Mouse (Mus musculus): ENCODE measurements at regions not wholly inside any gene's neighbourhood (a gene's known extent, or its start where the extent isn't known, plus 50 kb on each side); places are given as distances from the start of the nearest gene placed in this dataset.
"Not testable (repeated sequence)": the region's sequence is repeated elsewhere in the genome, so short reads cannot be mapped to it uniquely, and the experiment has no call there.

DNA sequence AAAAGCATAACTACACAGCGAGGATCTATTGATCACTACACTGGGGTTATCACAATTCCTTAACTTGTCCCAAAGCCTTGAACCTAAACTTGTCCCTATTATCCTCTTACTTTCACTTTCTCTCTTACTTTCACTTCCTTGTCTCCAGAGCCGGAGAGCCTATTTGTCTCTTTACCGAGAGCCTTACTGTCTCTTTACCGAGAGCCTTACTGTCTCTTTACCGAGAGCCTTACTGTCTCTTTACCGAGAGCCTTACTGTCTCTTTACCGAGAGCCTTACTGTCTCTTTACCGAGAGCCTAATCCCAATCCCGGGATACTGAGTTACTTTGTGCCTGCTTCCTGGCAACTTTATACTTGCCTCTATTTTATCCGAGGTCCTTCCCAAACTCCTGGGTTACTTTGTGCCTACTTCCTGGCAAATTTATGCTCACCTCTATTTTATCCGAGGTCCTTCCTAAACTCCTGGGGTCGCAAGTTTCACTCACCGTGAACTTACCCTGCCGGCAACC, 335.3 kb upstream of the Ccng1 start:
- intact Hi-C loops (cut with DNase I): not testable (repeated sequence)
- DNase-seq: peak; percentile 25 to 26

DNA sequence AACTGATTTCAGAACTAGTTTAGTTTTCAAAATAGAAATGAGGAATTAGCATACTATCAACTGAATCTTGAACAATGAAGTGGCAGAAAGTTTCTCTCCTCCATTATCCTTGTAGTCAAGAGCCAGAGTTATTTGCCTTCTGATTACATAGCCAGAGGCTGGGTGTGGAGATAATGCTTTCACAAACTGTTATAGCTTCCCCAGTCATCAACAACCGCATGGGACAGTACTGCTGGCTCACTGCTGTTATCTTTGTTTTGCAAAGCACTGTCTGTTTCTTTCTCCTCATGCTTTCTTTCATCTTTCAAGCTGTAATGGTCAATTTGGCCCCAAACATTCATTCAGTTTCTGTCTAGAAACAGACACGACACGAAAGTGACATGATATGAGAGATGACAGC, 308.5 kb upstream of the Ccng1 start:
- DNase-seq: no peak
- intact Hi-C loops (cut with DNase I): no loop called here

DNA sequence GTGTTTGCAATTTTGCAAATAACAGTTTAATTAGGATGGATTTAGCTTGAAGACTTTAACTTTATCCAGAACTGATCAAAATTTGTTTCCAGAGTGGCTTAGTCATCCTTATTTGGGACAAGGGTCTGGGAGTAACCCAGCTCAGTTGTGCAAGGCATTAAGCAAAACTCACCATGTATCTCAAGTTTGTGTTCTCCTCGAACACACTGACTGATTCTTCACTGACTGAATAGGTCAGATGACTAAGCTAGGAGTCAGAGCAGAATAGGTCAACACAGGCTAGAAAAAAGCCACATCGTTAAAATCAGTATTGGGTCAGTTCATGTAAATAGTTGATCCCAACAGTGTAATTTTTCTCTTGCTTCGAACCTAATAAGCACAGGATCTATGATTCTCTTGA, 302.7 kb upstream of the Ccng1 start:
- DNase-seq: no peak
- intact Hi-C loops (cut with DNase I): no loop called here

DNA sequence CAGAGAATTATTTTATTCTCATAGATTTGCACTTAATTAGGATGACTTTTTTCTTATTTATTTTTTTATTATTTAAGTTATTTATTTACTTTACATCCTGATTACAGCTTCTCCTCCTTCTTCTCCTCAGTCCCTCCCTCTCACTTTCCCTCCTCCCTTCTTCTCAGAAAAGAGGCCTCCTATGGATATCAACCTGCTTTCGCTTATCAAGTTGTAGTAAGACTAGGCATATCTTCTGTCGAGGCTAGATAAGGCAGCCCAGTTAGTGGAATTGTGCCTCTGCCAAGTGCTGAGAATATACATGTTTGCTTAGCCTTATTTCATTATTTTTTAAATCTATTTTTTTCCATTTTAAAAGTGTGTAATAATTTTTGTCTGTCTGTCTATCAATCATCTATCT, 274.9 kb upstream of the Ccng1 start:
- DNase-seq: no peak
- intact Hi-C loops (cut with DNase I): no loop called here

DNA sequence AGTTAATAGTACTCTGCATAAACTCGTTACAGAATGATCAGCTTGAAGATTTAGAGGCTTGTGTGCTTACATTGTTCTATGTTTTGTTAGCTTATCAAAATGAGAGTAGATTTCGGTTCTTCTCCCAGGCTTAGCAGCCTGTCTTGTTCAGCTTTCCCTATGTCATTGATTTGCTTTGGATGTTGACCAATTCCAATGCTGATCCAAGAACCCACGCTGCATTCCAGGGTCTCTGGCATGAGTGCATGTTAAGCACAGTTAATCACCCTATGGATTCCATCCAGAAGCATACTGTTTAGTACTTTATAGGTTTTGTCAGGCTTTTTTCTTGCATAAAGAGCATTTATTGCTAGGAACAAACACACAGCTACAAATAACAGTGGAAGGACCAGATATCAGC, 255.0 kb upstream of the Ccng1 start:
- DNase-seq: no peak
- intact Hi-C loops (cut with DNase I): no loop called here

DNA sequence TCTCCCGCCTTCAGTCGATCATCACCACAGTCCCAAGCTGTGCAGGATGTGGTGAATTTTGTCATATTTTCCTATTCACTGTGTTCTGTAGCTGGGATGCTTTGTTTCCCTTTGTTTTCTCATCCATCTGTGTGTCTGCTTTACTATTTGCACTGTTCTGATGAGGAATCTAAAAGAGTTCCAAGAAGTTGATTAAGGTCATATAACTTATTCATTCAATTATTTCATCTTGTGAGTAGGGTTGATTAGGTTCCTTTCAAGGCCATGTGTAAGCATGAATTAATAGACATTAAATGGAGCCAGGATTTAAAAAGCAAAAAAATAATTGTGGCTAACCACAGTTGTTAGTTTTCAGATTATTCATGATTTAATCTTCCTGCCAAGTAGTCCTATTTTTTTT, 217.7 kb upstream of the Ccng1 start:
- intact Hi-C loops (cut with DNase I): no loop called here
- no peak for DNase-seq

DNA sequence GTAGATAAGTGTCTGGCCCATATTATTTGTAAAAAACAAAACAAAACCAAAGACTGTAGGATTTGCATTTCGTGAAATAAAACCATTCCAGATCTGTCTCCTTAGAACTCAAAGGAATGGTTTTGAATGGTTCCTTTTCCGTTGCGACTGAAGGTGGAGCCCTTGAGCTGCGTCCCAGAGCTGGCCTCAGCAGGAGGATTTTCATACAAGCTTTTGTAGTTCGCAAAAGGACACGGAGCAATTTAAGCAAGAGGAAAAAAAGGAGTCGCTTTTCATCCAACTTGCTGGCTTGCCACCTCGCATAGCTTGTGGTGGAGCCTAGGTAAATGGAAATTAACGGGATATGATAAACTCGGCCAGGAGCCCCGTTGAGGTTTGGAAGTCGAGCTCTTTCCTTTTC, 172.1 kb upstream of the Ccng1 start:
- intact Hi-C loops (cut with DNase I): loop anchor here (1.0 to 10.0 kb wide), 3 partner anchors 1141 to 1498 kb away; no protein-coding TSS in a partner anchor
- DNase-seq: peak; percentile 43 to 65

DNA sequence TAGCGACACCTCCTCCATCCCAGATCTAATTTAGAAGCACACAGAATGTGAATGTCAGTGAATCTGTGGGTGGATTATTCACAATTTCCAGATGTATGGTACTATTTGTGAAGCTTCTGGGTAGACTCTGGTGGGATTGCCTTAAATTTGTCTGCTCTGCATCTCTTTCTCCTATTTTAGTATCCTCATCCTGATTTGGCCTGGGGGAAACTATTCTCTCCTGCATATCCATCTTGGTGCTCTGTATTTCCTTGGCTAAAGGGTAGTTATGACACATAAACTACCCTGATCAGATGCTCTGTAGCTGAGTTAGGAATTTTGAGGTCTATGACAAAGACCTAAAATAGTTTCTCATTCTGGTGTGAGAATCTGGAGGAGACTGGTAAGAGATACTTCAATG, 136.4 kb upstream of the Ccng1 start:
- intact Hi-C loops (cut with DNase I): no loop called here

DNA sequence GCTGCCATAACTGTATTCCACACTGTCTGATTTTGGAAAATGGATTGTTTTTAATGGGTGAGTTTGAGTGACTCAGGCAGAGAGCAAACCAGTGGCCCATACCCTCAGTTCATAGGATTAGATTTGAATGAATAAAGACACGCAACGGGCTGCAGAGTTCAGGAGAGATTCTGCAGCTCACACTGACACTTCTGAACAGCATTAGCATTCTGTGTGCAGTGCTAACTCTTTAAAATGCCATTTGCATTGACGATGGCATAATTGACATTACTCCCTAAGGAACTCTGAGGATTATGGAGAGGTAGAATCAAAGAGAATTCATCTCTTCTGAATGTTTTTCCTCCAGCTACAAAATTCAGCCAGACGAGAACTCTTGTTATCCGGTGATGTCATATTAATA, 129.4 kb upstream of the Ccng1 start:
- intact Hi-C loops (cut with DNase I): no loop called here
- no peak for DNase-seq

More for the DNA sequence above, 136.4 kb upstream of the Ccng1 start:
- no peak for DNase-seq

DNA sequence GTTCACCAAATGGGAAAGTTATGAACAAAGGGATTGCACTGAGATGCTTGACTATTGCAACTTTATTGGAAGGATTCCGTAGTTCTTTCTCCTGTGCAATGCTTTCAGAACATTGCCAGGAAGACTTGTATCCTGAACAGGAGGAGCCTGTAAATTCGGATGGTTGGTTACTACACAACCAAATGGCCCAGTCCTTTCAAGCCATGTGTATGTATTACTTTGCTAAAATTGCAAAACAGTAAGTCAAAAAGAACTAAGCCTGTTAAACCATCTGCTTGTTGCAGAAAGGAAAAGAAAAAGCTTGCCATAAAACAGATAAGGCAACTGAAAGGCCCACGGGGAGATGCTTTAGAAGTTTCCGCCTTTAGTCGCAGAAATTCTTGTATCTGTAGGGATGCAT, 124.5 kb upstream of the Ccng1 start:
- DNase-seq: no peak
- intact Hi-C loops (cut with DNase I): no loop called here

DNA sequence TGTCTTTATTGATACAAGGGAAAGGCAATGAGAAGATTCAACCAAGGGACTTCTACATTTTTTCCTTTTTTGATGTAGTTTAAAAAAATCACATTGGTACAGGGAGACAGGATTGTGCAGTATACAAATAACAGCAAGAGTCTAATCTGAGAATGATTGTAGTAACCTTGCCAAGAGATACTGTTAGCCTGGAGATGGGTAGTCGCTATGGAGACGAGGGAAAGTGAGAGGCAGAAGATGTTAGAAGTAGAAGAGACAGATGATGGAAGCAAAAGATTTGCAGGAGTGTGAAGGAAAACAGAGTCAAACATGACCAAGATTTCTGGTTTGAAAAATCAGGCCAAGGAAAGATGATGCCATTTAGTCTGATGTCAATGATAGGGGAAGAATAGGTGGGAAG, 117.9 kb upstream of the Ccng1 start:
- DNase-seq: no peak
- intact Hi-C loops (cut with DNase I): no loop called here

DNA sequence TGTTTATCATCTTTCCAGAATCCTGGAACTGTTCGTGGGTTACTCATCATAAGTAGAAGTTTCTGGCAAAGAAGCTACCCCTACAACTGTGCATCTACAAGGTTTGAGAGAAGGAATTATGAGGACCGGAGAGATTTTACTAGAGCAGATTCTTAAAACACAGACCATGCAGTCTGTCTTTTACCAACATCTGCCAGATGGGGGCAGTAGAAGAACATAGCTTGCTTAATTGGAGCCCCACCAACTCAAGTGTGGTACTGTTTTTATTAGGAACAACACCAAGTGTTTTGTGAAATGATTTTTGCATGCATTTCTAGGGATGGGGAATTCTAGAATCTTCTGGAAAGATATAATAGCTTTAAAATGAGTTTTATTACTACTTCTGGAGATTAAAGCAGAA, 110.6 kb upstream of the Ccng1 start:
- intact Hi-C loops (cut with DNase I): loop anchor here (10.0 kb wide), 1 partner anchor 91 kb away; no protein-coding TSS in a partner anchor
- peak; percentile 59 to 75 for DNase-seq

DNA sequence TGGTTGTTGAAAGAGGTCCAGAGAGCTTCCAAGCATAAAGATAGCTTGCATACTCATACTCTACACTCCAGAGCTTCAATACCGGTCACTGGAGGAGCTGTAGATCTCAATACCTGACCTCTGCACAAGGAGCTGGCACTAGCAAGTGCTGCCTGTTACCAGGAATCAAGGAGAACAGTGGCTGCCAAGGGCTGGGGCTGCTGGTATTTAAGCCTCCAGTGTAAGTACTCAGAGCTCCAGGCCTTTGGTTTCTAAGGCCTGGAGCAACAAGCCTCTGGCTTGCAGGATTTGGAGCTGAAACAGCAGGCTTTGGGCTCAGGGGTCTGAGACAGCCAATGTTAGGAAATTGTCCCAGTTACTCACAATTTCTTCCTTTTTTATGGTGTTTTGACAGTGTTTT, 96.2 kb upstream of the Ccng1 start:
- intact Hi-C loops (cut with DNase I): no loop called here
- peak; percentile 38 to 41 for DNase-seq

DNA sequence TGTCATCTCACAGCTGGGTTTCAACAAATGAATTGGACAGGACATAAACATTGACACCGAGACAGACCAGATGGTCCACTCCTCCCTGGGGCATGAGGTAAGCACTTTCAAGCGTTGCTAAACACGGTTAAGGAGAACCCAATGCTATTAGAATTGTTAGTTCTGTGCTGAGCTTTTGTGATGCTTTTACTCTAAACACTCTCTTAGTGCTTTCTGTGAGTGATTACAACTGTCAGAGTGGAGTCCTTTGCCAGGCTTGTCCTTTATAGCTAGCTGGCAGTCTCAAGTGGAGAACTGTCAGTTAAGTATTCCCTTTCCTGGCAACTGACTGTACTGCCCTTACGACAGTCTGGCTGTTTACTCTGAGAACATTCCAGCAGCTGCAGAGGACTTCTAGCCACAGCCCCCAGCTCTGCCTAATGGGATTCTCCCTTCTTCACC, 95.6 kb upstream of the Ccng1 start:
- intact Hi-C loops (cut with DNase I): no loop called here
- peak; percentile 68 to 69 for DNase-seq

DNA sequence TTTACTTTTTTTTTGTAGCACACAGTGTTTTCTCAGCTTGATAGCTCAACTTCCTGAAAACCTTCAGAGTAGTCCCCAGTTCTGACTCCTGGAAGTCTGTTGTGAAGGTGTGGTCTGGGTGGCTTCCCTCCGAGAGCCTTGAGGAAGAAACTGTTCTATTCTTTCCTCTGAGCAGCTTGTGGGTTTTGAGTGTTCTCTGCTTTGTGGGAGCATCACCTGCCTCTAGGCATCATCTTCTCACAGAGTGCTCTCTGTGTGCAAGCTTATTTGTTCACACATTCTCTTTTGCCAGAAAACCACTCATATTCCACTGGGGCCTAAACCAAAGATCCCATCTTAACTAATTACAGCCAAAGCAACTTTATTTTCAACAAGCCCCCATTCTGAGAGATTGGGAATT, 91.5 kb upstream of the Ccng1 start:
- no peak for DNase-seq

DNA sequence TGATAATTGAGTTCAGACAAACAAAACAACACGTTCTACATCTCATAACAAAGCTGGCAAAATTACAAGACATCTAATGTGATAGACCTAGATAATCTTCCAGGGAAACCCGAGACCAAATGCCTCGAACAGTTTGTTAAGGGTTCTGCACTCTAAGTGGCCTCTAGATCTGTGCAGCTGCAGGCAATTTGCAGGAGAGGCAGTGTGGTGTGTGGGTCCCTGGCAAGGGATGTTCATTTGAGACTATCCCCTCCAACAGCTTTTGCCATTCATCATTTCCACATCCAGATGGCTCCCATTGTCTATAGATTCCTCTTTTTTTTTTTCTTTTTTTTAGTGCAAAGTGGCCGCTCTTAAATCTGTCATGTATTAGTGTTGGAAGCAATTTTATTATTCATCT, 80.3 kb upstream of the Ccng1 start:
- intact Hi-C loops (cut with DNase I): no loop called here
- DNase-seq: no peak

More for the DNA sequence above, 91.5 kb upstream of the Ccng1 start:
- intact Hi-C loops (cut with DNase I): no loop called here
